Comparison of ENCODE assay signal across 9 mouse cellular contexts in the genomic region with DNA sequence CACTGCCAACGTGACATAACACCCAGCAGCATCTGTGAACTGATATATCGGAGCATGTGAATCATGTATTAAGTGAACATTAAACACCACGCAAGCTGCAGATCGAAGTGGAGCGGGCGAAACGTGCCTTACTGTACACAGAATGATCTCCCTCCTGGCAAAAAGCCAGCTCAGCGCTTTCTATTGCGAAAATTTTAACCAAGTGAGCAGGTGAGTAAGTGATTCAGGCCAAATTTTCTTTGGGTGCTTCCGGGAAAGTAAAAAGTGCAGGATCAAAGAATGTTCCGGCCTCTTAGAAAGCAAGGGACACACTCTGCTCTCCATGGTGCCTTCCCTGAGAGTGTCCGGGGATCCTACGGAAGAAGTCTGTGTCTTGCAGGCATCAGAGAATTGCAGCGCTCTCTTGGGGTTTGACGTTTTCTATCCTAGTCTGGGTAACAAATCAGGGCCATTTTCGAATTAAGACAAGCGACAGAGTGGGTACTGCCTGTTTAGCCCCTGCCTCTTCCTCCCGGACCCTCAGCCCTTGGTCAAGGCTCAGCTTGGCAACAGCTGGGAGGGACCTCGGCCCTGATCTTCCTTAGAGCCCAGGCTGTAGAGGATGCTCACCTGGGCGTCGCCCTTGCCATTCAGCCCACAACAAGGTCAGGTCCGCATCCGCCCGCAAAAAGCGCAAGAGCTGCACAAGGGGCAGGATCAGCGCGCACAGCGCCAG. TPM values are rescaled to one million over a fixed set of nuclear protein-coding genes. Genes with fewer than 3 reads are reported as not detected.
DNase-seq lines count a peak whose midpoint lies in the region; ATAC-seq and TF ChIP-seq lines count a peak whose summit lies in the region.
"Had no signal": no experiment of that assay in that cellular context is flagged by ENCODE, and none has a peak within 500 bp of the region (broad histone marks: within the 10 kb centered on the region; RNA-seq: fewer than 3 reads in every experiment).

No protein-coding gene starts in this region.

- peak overlapping the region; percentile 82 for H3K9ac ChIP-seq in heart, embryonic 12.5 days
- peak overlapping the region; percentile 49 for H3K9ac ChIP-seq in kidney, embryonic 15.5 days
- peak overlapping the region; percentile 66 for H3K9ac ChIP-seq in liver, postnatal 0 days (replicated peaks)
- peak overlapping the region; percentile 67 for H3K9ac ChIP-seq in neural tube, embryonic 13.5 days

- peaks cover 7% of the 10 kb centered on the region for H3K4me1 ChIP-seq in heart, embryonic 12.5 days (replicated peaks)
- H3K4me1 ChIP-seq in kidney, embryonic 15.5 days: peaks cover 10% of the 10 kb centered on the region
- peaks cover 12% of the 10 kb centered on the region; the same call in 1 of the 2 replicates for H3K4me1 ChIP-seq in liver, postnatal 0 days (ENCODE audit: insufficient read depth)
- H3K4me1 ChIP-seq in neural tube, embryonic 13.5 days (replicated peaks): peaks cover 16% of the 10 kb centered on the region

- TF ChIP-seq EP300 in liver, postnatal 0 days (IDR thresholded peaks at IDR 0.05; ENCODE audit: low read depth): no peak

- 0 out of 2 replicates have a peak, but pooled peaks cover 2% of the 10 kb centered on the region for H3K9me3 ChIP-seq in heart, embryonic 12.5 days (replicated peaks)
- H3K9me3 ChIP-seq in kidney, embryonic 15.5 days (replicated peaks): no peaks in the 10 kb centered on the region
- H3K9me3 ChIP-seq in liver, postnatal 0 days (ENCODE audit: low read length): no peaks in the 10 kb centered on the region
- H3K9me3 ChIP-seq in neural tube, embryonic 13.5 days: no peaks in the 10 kb centered on the region

- 7% methylated on average over 28 of the region's 28 CpGs for WGBS in heart, embryonic 12.5 days
- WGBS in kidney, embryonic 15.5 days: 8% methylated on average over 28 of the region's 28 CpGs
- 5% methylated on average over 28 of the region's 28 CpGs for WGBS in liver, postnatal 0 days (ENCODE audit: insufficient replicate concordance)
- 7% methylated on average over 28 of the region's 28 CpGs for WGBS in neural tube, embryonic 13.5 days

- peak overlapping the region; percentile 86 for H3K4me2 ChIP-seq in heart, embryonic 12.5 days
- H3K4me2 ChIP-seq in kidney, embryonic 15.5 days: peak overlapping the region; percentile 87
- peak overlapping the region; percentile 94 for H3K4me2 ChIP-seq in liver, postnatal 0 days (ENCODE audit: low read depth, low read length)
- H3K4me2 ChIP-seq in neural tube, embryonic 13.5 days: peak overlapping the region; percentile 75

- H3K27me3 ChIP-seq in heart, embryonic 12.5 days (replicated peaks): no peaks in the 10 kb centered on the region
- peaks cover 8% of the 10 kb centered on the region; the same call in 1 of the 2 replicates for H3K27me3 ChIP-seq in kidney, embryonic 15.5 days
- no peaks in the 10 kb centered on the region for H3K27me3 ChIP-seq in liver, postnatal 0 days (ENCODE audit: insufficient read depth, low read length)
- H3K27me3 ChIP-seq in neural tube, embryonic 13.5 days: 0 out of 2 replicates have a peak, but pooled peaks cover 3% of the 10 kb centered on the region

- peak overlapping the region; percentile 73 for H3K4me3 ChIP-seq in heart, embryonic 12.5 days
- peak overlapping the region; percentile 54 for H3K4me3 ChIP-seq in kidney, embryonic 15.5 days (replicated peaks)
- H3K4me3 ChIP-seq in liver, postnatal 0 days (ENCODE audit: low read depth, low read length): peak overlapping the region; percentile 71
- H3K4me3 ChIP-seq in neural tube, embryonic 13.5 days: peak overlapping the region; percentile 56

- H3K36me3 ChIP-seq in heart, embryonic 12.5 days: no peaks in the 10 kb centered on the region
- H3K36me3 ChIP-seq in kidney, embryonic 15.5 days: no peaks in the 10 kb centered on the region
- no peaks in the 10 kb centered on the region for H3K36me3 ChIP-seq in liver, postnatal 0 days (replicated peaks; ENCODE audit: insufficient read depth, low read length)
- no peaks in the 10 kb centered on the region for H3K36me3 ChIP-seq in neural tube, embryonic 13.5 days

- ATAC-seq in CD4-positive, CD25-positive, alpha-beta regulatory T cell, adult 4 months: peak; percentile 19
- ATAC-seq in heart, embryonic 12.5 days (ENCODE audit: insufficient number of reproducible peaks, low FRiP score): peak; percentile 43; the same call in 1 of the 2 replicates
- peak; percentile 33; the same call in 1 of the 2 replicates for ATAC-seq in kidney, embryonic 15.5 days (replicated peaks; ENCODE audit: low FRiP score)
- peak; percentile 13 for ATAC-seq in liver, postnatal 0 days
- ATAC-seq in neural tube, embryonic 13.5 days (ENCODE audit: low read depth): peak; percentile 49

- TF ChIP-seq CTCF in liver, postnatal 0 days (IDR thresholded peaks at IDR 0.05; ENCODE audit: low read depth): no peak

- H3K27ac ChIP-seq in heart, embryonic 12.5 days (ENCODE audit: poor library complexity, severe bottlenecking): peak overlapping the region; percentile 91
- H3K27ac ChIP-seq in kidney, embryonic 15.5 days: peak overlapping the region; percentile 19; the same call in 1 of the 2 replicates
- peak overlapping the region; percentile 82 for H3K27ac ChIP-seq in liver, postnatal 0 days (ENCODE audit: low read depth)
- peak overlapping the region; percentile 14; the same call in 1 of the 2 replicates for H3K27ac ChIP-seq in neural tube, embryonic 13.5 days (replicated peaks)

- DNase-seq in Muller cell, postnatal 12 days (ENCODE audit: inconsistent ontology term): peak; percentile 63
- DNase-seq in cerebellum, postnatal 36 days: peak; percentile 41 to 50
- peak; percentile 61 for DNase-seq in liver, postnatal 0 days
- no peak for DNase-seq in T-cell, adult 2 months (ENCODE audit: low spot score)

RNA-seq across cellular contexts. Expression of a gene that starts 0.5 kb away (rescaled TPM):
- polyA plus RNA-seq in CD4-positive, CD25-positive, alpha-beta regulatory T cell, adult 4 months (2017; shearing (Covaris generic)): 100 to 1,000 TPM in 1 of 2 experiments, 10 to 100 TPM in 1; 92.5 to 103 TPM
- 41.7 and 45.6 TPM in 2 replicates for polyA plus RNA-seq in heart, embryonic 12.5 days (2016; fragmentation: Nextera tagmentation; extraction: Ambion mirVana)
- polyA plus RNA-seq in kidney, embryonic 15.5 days (2015; fragmentation: Nextera tagmentation; extraction: Ambion mirVana): 11.1 and 12.4 TPM in 2 replicates
- polyA plus RNA-seq in liver, postnatal 0 days (2015; fragmentation: Nextera tagmentation; extraction: Ambion mirVana): 54.0 and 54.4 TPM in 2 replicates
- 15.4 and 16.0 TPM in 2 replicates for polyA plus RNA-seq in neural tube, embryonic 13.5 days (2015; fragmentation: Nextera tagmentation; extraction: Ambion mirVana)

RNA-seq across cellular contexts. Expression of a gene that starts 14.7 kb away (rescaled TPM):
- not detected for polyA plus RNA-seq in CD4-positive, CD25-positive, alpha-beta regulatory T cell, adult 4 months (2017; shearing (Covaris generic))
- not detected in 2 replicates for polyA plus RNA-seq in heart, embryonic 12.5 days (2016; fragmentation: Nextera tagmentation; extraction: Ambion mirVana)
- not detected in 2 replicates for polyA plus RNA-seq in kidney, embryonic 15.5 days (2015; fragmentation: Nextera tagmentation; extraction: Ambion mirVana)
- 0.17 and 0.25 TPM in 2 replicates for polyA plus RNA-seq in liver, postnatal 0 days (2015; fragmentation: Nextera tagmentation; extraction: Ambion mirVana)
- polyA plus RNA-seq in neural tube, embryonic 13.5 days (2015; fragmentation: Nextera tagmentation; extraction: Ambion mirVana): not detected in 2 replicates
- polyA plus RNA-seq: frontal cortex, adult 2 months had no signal

Comparison
In these comparisons a context has a peak if more than half of its experiments do, and no peak if none do; other contexts are left out.
1. H3K27ac ChIP-seq: peak in every context shown above with its lines; median percentile 91 in heart, embryonic 12.5 days; 82 in liver, postnatal 0 days; 19 in kidney, embryonic 15.5 days; 14 in neural tube, embryonic 13.5 days.